Mouse (Mus musculus) kidney, postnatal 36 days (tissue): ENCODE measurements around the gene 1810043G02Rik.
"Not testable (repeated sequence)": the region's sequence is repeated elsewhere in the genome, so short reads cannot be mapped to it uniquely, and the experiment has no call there.

Experiments
- DNase-seq, 2 experiments: peaks; one replicate each; pipeline ENCODE4 v3.0.0; 2021 to 2022; ENCODE audit warnings: mixed read lengths in 2 of 2

The 1810043G02Rik gene

DNA sequence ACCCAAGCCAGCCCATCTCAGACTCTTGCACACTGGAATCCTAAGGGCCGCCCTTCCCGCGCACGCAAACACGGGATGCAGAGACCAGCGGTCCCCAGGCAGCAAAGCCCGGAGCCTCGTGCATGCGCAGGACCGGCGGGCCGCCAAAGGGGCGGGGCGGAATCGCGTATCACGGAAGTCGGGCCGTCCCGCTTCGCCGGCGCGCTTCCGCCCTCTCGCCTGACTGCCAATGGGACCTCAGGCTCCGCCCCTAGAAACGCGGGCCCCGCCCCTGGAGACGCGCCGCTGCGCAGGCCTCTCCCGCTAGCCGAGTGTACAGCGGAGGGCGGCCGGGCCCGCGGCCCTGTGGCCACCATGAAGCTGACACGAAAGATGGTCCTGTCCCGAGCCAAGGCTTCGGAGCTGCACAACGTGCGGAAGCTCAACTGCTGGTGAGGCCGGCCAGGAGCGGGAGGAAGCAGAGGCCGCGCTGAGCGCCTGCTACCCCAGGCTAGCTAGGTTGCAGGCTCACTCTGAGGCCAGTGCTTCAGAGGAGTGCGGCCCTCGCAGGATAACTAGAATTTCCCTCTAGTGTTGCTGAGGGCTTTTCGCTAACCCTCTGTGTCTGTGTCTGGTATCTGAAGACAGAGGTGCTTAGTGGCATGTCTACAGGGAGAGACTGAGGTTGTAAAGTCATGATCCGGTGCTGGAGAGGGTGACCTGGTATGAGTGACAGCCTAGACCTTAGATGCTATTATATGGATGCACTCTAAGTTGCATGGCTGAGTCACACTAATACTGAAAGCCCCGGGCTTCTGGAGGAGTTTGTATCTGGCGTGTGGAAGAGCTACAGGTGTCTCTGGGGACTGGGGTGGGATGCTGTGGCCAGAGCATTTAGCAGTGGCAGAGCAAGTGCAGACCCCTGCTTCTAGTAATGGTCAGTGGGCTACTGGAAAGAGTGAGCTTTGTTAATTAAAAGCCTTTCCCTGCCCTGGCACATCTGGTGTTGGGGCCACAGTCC, at the start of gene 1810043G02Rik:
1810043G02Rik (plus strand) TSS at position 174 of the 1,000 bp plus-strand sequence.
- peak; percentile 100 for DNase-seq

GRCm38 (mm10) chr10:77939685-77940084, 38.6 kb upstream of the 1810043G02Rik start:
- DNase-seq, result no peak

GRCm38 (mm10) chr10:77950468-77950867, 27.9 kb upstream of the 1810043G02Rik start:
- DNase-seq, result not testable (repeated sequence)

GRCm38 (mm10) chr10:77962725-77963124, 15.6 kb upstream of the 1810043G02Rik start:
- no peak for DNase-seq

- DNase-seq, result no peak
Measured at GRCm38 (mm10) chr10:77963971-77964370, 14.4 kb upstream of the 1810043G02Rik start.

GRCm38 (mm10) chr10:77969274-77969972, 8.9 kb upstream of the 1810043G02Rik start:
- DNase-seq, result peak in 1 of 2 experiments; percentile 58

DNA sequence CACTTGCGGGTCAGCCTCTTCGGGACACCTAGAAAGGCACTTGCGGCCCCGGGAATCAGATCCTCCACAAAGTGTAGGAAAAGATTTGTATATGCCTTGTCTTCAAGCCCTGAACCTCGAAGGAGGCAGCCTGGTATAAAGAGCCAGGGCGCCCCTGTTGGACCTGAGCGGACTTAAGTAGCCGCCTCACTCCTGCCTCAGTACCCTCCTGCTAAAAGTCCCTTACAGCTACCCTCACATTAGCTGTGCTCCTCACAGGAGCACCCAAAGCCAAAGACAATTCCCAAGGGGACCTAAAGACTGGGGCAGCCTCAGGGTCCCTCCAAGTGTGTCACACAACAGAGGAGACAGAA, 8.4 kb upstream of the 1810043G02Rik start:
- DNase-seq, result no peak

DNA sequence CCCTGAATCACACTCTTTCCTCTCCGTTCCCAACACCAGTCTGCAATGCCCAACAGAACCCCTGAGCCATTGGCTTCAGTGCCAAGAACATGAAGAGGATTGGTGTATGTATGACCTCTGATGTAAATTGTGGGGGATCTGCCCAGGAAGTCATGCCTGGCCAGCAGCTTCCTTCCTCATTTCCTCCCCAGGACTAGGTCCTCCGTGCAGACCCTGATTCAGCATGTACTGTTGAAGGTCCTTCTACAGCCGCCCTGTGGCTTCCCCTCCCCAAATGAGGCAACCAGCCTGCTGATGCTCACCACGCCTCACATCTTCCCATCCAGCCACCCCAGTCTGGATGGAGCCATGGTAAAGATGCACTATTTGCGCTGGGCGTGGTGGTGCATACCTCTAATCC, 7.8 kb upstream of the 1810043G02Rik start, which contains the start of gene Trpm2:
Trpm2 (minus strand) TSS at position 83 of the 400 bp plus-strand sequence.
- no peak for DNase-seq

- DNase-seq, result peak in 1 of 2 experiments; percentile 19
Measured at GRCm38 (mm10) chr10:77971191-77971590, 7.1 kb upstream of the 1810043G02Rik start.

DNA sequence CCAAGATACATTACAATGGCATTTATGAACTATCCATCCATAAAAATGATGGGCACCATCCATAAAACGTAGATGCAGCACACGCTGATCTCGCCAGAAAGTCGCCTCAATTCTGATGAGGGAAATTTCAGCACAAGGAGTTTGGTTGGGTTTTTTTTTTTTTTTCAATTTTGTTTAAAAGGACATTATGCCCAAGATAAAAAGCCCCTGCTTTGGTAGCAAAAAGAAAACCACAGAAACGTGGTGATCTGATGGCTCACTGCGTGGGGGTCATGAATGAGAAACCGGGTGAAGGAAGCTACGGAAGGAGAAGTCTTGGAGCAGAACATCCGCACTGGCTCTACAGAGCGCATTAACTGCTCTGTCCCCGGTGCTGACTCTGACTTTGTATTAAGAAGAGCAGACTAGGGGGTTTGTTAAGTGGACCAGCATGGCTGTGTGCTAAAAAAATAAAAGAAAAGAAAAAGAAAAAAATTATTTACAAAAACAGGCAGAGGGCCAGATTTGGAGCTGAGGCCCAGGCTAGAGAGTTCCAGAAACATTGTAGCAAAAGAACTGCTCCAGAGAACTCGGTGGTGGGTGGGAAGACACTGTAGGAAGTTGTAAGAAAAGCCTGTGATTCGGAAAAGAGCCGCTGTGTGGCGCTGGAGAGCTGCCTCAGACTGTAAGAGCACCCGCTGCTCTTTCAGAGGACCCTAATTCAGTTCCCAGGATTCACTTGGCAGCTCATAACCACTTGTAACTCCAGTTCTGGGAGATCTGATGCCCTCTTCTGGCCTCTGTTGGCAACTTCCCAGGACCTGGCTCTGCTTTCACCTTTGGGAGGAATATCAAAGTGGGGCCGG, 6.4 kb upstream of the 1810043G02Rik start:
- DNase-seq, result peak in 1 of 2 experiments; percentile 43

DNA sequence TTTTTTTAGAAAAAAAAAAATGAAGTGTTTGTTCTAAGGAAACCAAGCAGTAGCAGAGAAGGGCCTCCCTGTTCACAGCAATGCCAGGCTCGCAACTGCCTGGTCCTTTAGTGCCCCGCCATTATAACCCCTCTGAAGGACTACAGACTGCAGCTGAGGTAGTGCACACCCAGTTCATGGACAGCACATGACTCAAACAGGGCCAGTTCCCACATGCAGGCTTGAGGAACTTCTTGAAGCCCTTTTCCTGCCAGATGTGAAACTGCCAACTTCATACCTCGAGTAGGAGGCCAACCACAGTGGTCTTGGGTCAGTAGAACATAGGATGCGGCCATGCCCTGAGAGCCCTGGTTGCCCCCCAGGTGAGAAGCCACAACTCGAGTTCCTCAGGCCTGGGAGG, 4.0 kb upstream of the 1810043G02Rik start:
- no peak for DNase-seq

- DNase-seq, result no peak
Measured at GRCm38 (mm10) chr10:77974811-77975210, 3.5 kb upstream of the 1810043G02Rik start.

- DNase-seq, result no peak
Measured at GRCm38 (mm10) chr10:77975653-77976052, 2.7 kb upstream of the 1810043G02Rik start.

DNA sequence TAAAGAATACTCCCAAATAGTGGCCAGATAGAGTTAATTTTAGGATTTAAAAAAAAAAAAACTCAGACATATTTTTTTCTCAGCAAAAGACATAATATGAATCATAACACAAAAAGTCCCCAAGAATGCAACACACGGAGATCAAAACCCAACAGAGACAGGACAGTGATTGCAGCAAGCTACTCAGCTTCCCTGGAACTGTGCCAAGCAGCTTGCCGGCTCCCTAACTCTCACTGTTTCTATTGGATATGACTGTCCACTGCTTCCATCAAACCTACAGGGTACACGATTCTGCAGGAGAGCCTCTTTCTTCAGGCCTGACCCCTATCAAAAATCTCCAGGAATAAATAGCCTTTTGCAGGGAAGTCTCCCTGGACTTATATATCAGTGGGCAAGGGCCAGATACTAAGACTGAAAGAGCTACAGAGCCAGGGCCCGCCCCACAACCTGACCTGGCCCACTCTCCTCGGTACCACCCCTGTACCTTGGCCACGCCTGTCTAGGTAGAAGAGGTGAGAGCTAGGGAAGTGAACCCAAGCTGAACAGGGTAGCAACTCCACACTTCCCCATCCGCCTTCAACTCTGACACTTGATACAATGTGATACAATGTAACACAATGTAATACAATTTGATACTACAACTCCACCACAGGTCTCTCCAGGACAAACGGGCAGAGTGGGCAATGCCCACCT, 1.7 kb upstream of the 1810043G02Rik start:
- no peak for DNase-seq

- DNase-seq, result peak; percentile 74 to 87
Measured at GRCm38 (mm10) chr10:77984660-77985059, 6.3 kb downstream of the 1810043G02Rik start.

GRCm38 (mm10) chr10:77985775-77986174, 7.5 kb downstream of the 1810043G02Rik start:
- DNase-seq, result no peak

- DNase-seq, result no peak
Measured at GRCm38 (mm10) chr10:77995639-77996038, 17.3 kb downstream of the 1810043G02Rik start.

- no peak for DNase-seq
Measured at GRCm38 (mm10) chr10:78000200-78000599, 21.9 kb downstream of the 1810043G02Rik start.

- no peak for DNase-seq
Measured at GRCm38 (mm10) chr10:78001796-78002195, 23.5 kb downstream of the 1810043G02Rik start.

- DNase-seq, result no peak
Measured at GRCm38 (mm10) chr10:78002316-78002715, 24.0 kb downstream of the 1810043G02Rik start.

DNA sequence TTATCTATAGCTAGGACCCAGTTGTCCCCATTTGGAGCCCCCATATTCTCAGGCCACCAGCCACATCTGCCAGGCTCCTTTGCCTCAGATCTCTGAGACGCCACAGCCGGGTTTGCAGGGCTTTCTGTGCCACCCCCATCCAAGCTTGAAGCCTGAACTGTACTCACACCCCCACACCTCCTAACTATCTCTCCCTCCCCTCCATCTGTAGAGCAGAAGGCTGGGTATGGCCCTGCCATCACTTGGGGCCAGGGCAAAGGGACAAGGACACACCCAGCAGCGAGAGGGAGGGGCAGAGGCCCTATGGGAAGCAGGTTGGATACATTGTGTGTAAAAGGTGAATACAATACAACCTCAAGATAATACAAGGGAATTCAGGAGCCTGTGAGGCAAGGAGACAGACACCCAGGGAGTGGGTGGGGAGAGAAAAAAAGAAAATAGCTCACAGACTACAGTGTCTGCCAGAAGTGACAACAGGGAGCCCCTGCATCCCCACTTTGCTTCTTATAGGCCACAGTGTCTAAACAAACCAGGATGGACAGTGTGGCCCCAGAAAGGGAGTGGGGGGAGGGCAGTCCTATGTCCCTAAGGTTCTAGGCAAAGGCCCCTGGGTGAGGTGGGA, 26.3 kb downstream of the 1810043G02Rik start:
- no peak for DNase-seq
